Mouse (Mus musculus): ENCODE results near the gene Qser1. TPM values are rescaled to one million over a fixed set of nuclear protein-coding genes. Genes with fewer than 3 reads are reported as not detected.
A peak's percentile ranks its signal among the peaks of the same experiment; 100 is the strongest.

Qser1 gene
- total and polyA plus RNA-seq, 3 experiments, result 7.5 to 30.2 (median 26.4) TPM

- Histone ChIP-seq H3K9ac (ENCODE audit: low read depth, low read length) (no peak overlapping the region), H3K27ac (no peak overlapping the region), H3K4me3 (peak overlapping the region; percentile 72), H3K36me3 (ENCODE audit: control insufficient read depth, insufficient read depth, low read length) (no peaks in the 10 kb centered on the region), H3K27me3 (ENCODE audit: control insufficient read depth, insufficient read depth, low read length) (no peaks in the 10 kb centered on the region), H3K79me2 (replicated peaks; ENCODE audit: control insufficient read depth, insufficient read depth, low read length) (no peaks in the 10 kb centered on the region), H3K4me1 (ENCODE audit: control insufficient read depth, insufficient read depth, low read length) (no peaks in the 10 kb centered on the region)
- DNase-seq, result no peak
- TF ChIP-seq CTCF (IDR thresholded peaks at IDR 0.05) (no peak), EP300 (IDR thresholded peaks at IDR 0.05; ENCODE audit: insufficient read depth, low read depth, low read length) (no peak), POLR2A (IDR thresholded peaks at IDR 0.05; ENCODE audit: insufficient read depth, low read depth, low read length) (no peak)
- intact Hi-C loops (cut with DNase I), result no loop called here
- 17% methylated on average over 7 of the region's 7 CpGs for WGBS
These were observed 73.4 kb downstream of the Qser1 start for GRCm38 (mm10) chr2:104743160-104743559.

- H3K4me1 ChIP-seq (ENCODE audit: control insufficient read depth, insufficient read depth, low read length), result no peaks in the 10 kb centered on the region
- H3K36me3 ChIP-seq (ENCODE audit: control insufficient read depth, insufficient read depth, low read length), result no peaks in the 10 kb centered on the region
- H3K4me3 ChIP-seq, result peak within 1 kb of the TSS; percentile 72
- H3K27me3 ChIP-seq (ENCODE audit: control insufficient read depth, insufficient read depth, low read length), result no peaks in the 10 kb centered on the region
- no peaks in the 10 kb centered on the region for H3K79me2 ChIP-seq (replicated peaks; ENCODE audit: control insufficient read depth, insufficient read depth, low read length)
- peak; percentile 92 to 93 for DNase-seq
- intact Hi-C loops (cut with DNase I), result no loop called here
- peak within 1 kb of the TSS; percentile 51; the same call in 1 of the 2 replicates for H3K27ac ChIP-seq
- peak; percentile 29; the same call in 1 of the 2 replicates for TF ChIP-seq POLR2A (IDR thresholded peaks at IDR 0.05; ENCODE audit: insufficient read depth, low read depth, low read length)
- TF ChIP-seq CTCF (IDR thresholded peaks at IDR 0.05), result no peak
- peak within 1 kb of the TSS; percentile 91 for H3K9ac ChIP-seq (ENCODE audit: low read depth, low read length)
- WGBS, result under 1% methylated on average over 31 of the region's 31 CpGs
These were observed 73.9 kb downstream of the Qser1 start, which contains the start of gene Depdc7 for GRCm38 (mm10) chr2:104742741-104743064. Depdc7 (minus strand) TSS chr2:104742878.

GRCm38 (mm10) chr2:104741896-104742740, 74.4 kb downstream of the Qser1 start:
- peak overlapping the region; percentile 72 for H3K4me3 ChIP-seq
- H3K36me3 ChIP-seq (ENCODE audit: control insufficient read depth, insufficient read depth, low read length), result no peaks in the 10 kb centered on the region
- H3K9ac ChIP-seq (ENCODE audit: low read depth, low read length), result peak overlapping the region; percentile 91
- TF ChIP-seq CTCF (IDR thresholded peaks at IDR 0.05) (no peak), EP300 (IDR thresholded peaks at IDR 0.05; ENCODE audit: insufficient read depth, low read depth, low read length) (no peak)
- peak overlapping the region; percentile 51; the same call in 1 of the 2 replicates for H3K27ac ChIP-seq
- H3K4me1 ChIP-seq (ENCODE audit: control insufficient read depth, insufficient read depth, low read length), result no peaks in the 10 kb centered on the region
- intact Hi-C loops (cut with DNase I), result no loop called here
- H3K79me2 ChIP-seq (replicated peaks; ENCODE audit: control insufficient read depth, insufficient read depth, low read length), result no peaks in the 10 kb centered on the region
- no peak for DNase-seq
- WGBS, result 9% methylated on average over 45 of the region's 46 CpGs
- no peaks in the 10 kb centered on the region for H3K27me3 ChIP-seq (ENCODE audit: control insufficient read depth, insufficient read depth, low read length)

GRCm38 (mm10) chr2:104741015-104741758, 75.4 kb downstream of the Qser1 start:
- H3K36me3 ChIP-seq (ENCODE audit: control insufficient read depth, insufficient read depth, low read length), result no peaks in the 10 kb centered on the region
- no peaks in the 10 kb centered on the region for H3K79me2 ChIP-seq (replicated peaks; ENCODE audit: control insufficient read depth, insufficient read depth, low read length)
- H3K4me3 ChIP-seq, result no peak overlapping the region
- WGBS, result 71% methylated on average over 7 of the region's 7 CpGs
- no peak overlapping the region for H3K27ac ChIP-seq
- TF ChIP-seq POLR2A (IDR thresholded peaks at IDR 0.05; ENCODE audit: insufficient read depth, low read depth, low read length) (no peak), EP300 (IDR thresholded peaks at IDR 0.05; ENCODE audit: insufficient read depth, low read depth, low read length) (no peak), CTCF (IDR thresholded peaks at IDR 0.05) (no peak)
- intact Hi-C loops (cut with DNase I), result no loop called here
- H3K9ac ChIP-seq (ENCODE audit: low read depth, low read length), result no peak overlapping the region
- no peaks in the 10 kb centered on the region for H3K4me1 ChIP-seq (ENCODE audit: control insufficient read depth, insufficient read depth, low read length)
- DNase-seq, result no peak
- H3K27me3 ChIP-seq (ENCODE audit: control insufficient read depth, insufficient read depth, low read length), result no peaks in the 10 kb centered on the region

GRCm38 (mm10) chr2:104740248-104740949, 76.2 kb downstream of the Qser1 start:
- H3K27me3 ChIP-seq (ENCODE audit: control insufficient read depth, insufficient read depth, low read length), result no peaks in the 10 kb centered on the region
- H3K9ac ChIP-seq (ENCODE audit: low read depth, low read length), result no peak overlapping the region
- no peak for DNase-seq
- no peaks in the 10 kb centered on the region for H3K4me1 ChIP-seq (ENCODE audit: control insufficient read depth, insufficient read depth, low read length)
- no peaks in the 10 kb centered on the region for H3K36me3 ChIP-seq (ENCODE audit: control insufficient read depth, insufficient read depth, low read length)
- no peak overlapping the region for H3K27ac ChIP-seq
- intact Hi-C loops (cut with DNase I), result no loop called here
- no peaks in the 10 kb centered on the region for H3K79me2 ChIP-seq (replicated peaks; ENCODE audit: control insufficient read depth, insufficient read depth, low read length)
- TF ChIP-seq EP300 (IDR thresholded peaks at IDR 0.05; ENCODE audit: insufficient read depth, low read depth, low read length), result no peak
- no peak for TF ChIP-seq CTCF (IDR thresholded peaks at IDR 0.05)
- no peak for TF ChIP-seq POLR2A (IDR thresholded peaks at IDR 0.05; ENCODE audit: insufficient read depth, low read depth, low read length)
- H3K4me3 ChIP-seq, result no peak overlapping the region
- WGBS, result 72% methylated on average over 7 of the region's 7 CpGs

All from heart, adult 2 months (tissue).